Mouse (Mus musculus) cerebellum, adult 11-12 months (tissue): ENCODE results near the gene Asgr1.
"Not testable (repeated sequence)": the region's sequence is repeated elsewhere in the genome, so short reads cannot be mapped to it uniquely, and the experiment has no call there.

Experiments used
- DNase-seq: peaks from one replicate; pipeline ENCODE4 v3.0.0; 2022

Asgr1 gene

DNA sequence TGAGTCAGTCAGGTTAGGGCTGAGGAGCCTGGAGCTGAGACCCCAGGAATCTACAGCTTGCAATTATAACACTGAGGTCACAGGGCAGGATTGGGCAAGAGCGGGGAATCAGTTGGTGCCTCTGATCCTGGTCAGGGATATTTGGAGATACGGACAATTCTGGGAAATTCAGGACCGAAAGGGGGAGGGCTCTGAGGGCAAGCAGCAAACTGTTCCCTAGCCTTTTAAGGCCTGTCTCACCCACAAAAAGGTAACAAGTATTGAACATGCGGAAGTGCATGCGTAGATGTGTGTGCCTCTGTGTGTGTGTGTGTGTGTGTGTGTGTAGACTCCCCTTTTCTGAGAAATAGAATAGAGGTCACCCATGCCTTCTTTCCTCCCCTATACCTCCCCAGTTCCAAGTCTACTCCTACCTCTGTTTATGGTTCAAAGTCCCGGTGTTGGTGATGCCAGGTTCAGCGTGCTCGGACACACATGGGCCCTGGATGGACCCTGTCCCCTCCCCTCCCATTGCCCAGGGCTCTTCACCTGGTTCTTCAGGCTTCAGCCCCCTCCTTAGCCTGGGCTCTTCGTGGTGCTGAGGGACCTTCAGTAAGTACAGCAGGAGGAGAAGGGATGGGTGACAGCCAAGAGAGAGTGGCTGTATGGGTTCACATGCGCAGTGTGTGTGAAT lies at the start of gene Asgr1:
Gene Asgr1, plus strand, starts transcription at position 188 of the 673 bp plus-strand sequence.
- no peak for DNase-seq

DNA sequence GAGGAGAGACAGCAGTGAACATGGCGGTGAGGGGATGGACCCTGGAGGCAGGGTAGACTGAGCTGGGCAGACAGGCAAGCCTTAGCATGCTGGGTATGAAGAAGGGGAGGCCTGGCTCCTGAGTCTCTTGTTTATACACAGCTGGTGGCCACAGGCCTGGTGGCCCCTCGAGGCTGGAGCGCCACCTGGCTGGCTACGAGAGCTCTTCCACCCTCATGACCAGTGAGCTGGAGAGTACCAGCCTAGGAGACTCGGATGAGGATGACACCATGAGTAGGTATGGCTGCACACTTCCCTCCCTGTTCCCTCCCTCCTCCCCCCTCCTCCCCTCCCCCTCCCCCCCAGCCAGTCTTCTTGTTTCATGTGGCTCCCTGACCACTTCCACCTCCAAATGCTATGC lies 48.4 kb upstream of the Asgr1 start:
- DNase-seq = no peak

DNA sequence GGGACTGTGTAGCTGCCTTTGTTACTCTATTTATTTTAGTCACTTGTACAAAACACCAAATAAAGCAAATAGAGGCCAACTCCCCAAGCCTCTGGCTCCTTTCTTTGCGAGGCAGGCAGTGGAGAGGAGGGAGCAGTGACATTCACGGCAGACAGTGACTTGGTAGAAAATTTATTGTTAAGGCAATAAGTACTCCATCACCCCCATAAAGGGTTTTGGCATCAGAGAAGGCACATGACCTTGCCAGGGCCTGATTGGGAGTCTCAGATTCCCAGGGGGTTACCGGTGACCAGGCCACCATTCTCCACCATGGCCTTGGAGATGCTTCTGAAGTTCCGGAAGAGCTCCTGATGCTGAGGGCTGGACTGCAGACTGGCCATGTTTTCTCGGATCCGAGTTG lies 43.9 kb upstream of the Asgr1 start:
- no peak for DNase-seq

DNA sequence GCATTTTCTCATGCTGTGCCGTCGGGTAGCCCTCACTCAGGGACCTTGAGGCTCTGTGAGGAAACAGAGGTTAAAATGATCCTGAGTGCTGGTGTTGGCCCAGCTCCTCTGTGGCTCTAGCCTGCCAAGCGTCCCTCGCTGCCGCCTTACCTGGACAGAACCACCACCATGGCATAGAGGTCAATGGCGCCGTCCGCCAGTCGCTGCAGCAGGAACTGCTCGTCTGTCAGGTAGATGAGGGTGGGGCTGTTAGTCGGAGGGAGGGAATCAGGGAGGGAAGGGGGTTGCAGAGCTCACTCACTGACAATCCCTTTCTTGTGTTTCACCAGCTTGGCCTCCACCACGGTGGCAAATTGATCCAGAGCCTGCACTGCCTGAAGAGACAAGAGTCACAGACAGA lies 43.3 kb upstream of the Asgr1 start:
- no peak for DNase-seq

DNA sequence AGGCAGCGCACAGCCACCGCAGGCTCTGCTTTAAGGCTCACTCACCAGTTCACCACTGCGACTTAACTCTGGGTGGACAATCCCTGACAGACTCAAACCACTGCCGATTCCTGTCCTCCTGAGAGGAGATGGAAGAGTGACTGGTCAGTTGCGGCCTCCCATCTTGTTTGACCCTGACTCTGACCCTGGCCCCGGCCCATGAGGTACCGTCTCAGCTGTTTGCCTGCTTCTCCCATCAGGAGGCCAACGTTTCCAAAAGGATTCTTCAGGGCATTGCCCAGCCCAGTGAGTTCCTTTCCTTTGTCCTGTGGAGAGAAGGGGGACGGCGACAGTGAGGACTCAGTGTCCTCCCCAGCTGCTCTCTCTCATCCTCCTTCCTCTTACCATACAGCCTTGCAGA lies 42.9 kb upstream of the Asgr1 start:
- no peak for DNase-seq

DNA sequence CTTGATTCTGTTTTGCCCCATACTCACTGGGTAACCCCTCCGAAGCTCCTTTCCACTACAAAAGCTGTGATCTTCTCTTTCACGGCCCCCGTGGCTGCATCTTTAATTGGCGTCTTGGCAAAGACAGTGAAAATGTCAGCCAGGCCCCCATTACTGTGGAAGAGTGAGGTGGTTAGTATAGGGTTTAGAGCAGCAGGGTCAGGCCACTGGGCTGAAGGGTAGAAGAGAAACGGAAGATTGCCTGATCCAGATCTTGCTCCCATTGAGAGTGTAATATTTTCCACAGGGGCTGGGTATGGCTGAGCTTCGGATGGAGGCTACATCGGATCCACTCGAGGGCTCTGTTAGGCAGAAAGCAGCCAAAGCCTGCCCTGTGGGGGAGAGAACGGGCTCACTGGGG lies 41.0 kb upstream of the Asgr1 start:
- no peak for DNase-seq

DNA sequence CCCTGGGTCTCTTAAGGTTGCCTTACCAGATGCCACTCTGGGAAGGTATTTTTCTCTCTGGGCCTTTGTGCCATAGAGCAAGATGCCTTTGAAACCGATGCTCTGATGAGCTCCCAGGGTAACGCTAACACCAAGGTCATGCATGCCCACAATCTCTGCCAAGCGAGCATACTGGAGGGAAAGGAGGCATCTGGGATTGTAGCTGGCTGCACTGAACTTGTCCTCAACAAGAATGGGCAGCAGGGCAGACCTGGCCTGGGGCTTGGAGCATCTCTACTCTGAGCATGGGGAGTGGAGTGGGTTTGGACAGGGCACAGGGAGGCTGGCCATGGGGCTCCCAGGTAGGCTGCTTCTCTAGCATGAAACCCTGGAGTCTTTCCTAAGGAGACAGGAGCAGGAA lies 40.5 kb upstream of the Asgr1 start:
- no peak for DNase-seq

DNA sequence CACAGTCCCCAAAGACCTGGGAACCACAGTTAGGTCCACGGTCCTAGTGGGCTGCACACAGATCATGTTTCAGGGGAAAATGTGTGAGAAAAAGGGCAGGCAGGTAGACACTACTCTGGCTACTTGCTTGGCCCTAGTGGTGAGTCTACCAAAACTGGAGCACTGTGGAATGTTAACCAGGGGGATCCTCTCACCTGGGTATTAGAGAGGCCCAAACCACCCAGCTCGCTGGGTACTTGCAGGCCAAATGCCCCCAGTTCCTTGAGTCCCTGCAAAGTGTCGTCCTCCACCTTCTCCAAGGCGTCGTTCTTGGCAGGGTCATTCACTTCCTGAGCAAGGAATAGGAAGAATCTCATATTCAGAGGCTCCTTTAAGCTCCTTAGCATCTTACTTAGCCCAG lies 39.8 kb upstream of the Asgr1 start:
- no peak for DNase-seq

DNA sequence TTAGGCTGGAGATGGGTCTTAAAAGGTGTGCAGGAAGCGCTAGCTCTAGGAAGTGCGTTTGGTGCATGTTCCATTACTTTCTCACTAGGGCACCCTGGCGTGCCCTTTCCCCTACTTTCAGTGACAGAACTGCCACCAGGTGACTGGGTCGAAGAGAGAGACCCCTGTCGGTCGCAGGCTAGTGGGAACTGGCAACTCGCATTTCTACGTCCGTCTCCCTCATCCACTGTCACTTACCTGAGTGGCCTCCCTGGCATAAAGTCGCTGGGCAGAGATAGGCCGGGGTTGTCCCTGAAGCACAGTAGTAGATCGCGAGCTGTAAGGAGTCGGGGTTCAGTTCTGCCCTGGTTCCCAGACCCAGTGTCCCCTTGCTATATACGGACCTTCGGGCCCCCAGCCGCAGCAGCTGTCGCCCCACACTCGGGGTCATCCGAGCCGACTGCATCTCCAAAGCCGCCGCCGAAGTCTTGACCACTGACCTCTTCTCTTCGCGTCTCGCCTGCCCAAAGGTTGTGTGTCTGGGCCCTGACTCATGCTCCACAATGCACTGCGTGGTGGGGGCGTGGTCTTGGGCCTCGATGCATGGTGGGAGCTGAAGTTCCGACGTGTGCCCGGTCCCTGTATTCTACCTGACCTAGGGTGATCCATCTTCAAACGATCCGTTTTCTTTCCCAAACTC lies 38.9 kb upstream of the Asgr1 start, which contains the start of gene Acadvl:
Gene Acadvl, minus strand, starts transcription at position 532 of the 679 bp plus-strand sequence.
- DNase-seq = peak; percentile 90

DNA sequence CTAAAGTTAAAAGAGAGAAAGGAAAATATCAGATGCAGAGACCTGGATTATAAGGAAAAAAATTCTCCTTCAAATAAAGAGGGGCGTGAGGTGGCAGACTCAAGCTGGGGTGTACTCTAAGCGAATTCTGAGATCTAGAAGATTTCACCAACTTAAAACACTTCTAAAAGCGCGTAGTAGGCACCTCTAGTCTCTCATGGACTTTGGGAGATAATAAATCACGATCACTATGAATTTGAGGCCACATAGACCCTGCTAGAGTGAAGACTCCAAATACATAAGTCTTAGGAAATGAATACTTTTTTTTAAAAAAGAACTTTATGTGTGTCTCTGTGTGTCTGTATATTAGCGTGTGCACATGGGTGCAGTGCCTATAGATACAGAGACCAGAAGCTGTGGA lies 38.2 kb upstream of the Asgr1 start:
- no peak for DNase-seq

DNA sequence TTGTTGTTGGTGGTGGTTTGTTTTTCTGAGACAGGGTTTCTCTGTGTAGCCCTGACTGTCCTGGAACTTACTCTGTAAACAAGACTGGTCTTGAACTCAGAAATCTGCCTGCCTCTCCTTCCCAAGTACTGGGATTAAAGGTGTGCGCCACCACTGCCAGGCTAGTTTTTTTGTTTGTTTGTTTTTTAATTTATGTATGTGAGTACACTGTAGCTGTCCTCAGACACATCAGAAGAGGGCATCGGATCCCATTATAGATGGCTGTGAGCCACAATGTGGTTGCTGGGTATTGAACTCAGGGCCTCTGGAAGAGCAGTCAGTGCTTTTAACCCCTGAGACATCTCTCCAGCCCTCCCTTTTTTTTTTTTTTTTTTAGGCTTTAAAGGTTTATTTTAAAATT lies 37.7 kb upstream of the Asgr1 start:
- DNase-seq = not testable (repeated sequence)

DNA sequence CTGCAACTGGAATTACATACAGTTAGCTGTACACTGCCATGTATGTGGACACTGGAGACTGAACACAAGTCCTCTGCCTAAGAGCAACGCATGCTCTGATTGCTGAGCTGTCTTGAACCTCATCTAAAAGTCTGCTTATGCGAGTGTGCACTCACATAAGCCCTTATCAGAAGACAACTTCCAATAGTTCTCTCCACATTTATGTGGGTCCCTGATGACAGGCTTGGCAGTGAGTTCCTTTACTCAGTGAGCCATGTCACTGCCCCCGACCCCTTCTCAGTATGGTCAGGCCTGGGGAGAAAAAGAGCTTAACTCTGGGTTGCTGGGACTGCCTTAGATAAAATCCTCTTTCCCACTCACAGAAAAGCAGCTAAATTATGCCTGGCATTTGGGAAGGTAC lies 37.2 kb upstream of the Asgr1 start, which contains the start of gene Dlg4:
Gene Dlg4, plus strand, starts transcription at position 274 of the 400 bp plus-strand sequence.
- no peak for DNase-seq

DNA sequence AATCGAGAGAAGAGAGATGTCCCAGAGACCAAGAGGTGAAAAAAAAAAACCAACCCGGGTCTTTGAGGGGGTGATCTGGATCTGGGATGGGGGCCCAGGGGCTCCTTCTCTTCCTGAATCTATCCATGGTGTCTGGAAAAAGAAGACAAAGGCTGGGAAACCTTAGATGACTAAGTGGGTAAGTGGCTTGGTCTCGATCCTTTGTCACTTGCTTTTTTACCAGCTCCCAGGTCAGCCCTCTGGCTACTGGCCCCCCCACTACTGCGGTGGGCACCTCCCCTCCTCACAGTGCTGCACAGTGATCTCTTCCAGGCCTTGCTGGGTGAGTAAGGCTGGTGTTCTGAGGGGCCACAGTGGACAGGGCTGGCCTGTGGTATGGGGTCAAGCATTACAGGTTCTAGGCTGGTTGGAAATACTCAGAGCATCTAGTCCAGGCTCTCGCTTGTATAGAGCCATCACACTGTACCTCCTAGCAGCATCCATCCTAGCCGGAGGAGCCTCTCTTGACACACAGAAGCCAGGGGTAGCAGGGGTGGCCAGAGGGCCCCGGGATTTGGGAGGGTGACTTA lies 36.6 kb upstream of the Asgr1 start:
- DNase-seq = no peak

DNA sequence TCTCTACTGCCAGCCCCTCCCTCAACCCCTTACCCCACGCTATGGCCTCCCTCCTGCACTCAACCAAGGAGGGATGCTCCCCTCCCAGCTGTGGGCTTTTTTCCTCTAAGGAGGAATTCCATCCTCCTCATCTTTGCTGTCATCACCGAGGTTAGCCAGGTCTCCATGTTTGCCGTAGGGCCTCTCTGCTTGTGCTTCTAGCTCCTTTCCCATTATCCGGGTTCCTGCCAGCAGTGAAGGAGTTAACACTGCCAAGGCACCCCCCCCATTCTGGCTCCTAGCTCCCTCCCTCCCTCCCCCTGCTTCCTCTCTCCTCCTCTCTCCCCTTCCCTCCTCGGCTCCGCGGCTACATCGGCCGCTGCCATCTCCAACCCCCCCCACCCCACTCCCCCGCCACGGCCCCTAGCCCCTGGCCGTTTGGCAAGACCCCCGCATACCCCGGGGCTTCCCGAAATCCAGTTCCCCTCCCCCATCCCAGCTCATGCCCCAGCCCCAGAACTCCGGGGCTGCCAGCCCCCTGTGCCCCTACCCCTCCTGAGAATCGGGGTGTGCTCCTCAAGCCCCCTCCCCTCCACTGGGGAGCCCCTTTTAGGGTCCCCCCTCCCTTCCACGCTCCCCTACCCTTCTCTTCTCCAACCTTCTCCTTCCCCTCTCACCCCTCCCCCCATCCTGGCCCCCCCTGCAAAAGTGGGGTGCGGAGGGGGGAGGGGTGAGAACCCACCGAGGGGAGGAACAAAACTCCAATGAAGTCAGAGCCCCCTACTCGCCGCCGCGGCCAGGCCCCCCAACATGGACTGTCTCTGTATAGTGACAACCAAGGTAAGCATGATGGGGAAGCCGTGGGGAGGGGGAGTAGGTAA lies 35.5 kb upstream of the Asgr1 start:
- peak; percentile 78 for DNase-seq

DNA sequence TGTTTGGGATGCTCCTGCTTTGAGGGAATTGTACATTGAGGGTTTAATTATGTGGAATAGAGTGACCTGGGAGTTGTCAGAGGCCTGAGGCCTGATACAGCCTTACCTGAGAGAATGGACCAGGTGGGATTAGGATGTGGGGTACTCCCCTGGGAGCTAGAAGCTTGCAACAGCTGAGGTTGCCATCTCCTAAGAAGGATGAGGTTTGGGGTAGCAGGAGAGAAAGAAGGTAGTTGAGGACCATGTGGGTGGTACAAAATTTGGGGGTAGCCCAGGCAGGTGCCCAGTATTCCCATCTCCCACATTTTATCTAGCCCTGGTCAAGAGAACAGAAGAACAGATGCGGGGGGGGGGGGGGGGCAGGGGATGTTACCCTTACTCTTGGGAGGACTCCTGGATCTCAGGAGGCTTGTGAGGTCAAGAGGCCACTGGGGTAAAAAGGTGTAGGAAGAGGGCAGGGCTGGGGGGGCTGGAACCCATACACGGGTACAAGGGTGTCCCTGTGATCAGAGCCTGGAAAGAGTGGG lies 34.3 kb upstream of the Asgr1 start:
- DNase-seq = no peak

DNA sequence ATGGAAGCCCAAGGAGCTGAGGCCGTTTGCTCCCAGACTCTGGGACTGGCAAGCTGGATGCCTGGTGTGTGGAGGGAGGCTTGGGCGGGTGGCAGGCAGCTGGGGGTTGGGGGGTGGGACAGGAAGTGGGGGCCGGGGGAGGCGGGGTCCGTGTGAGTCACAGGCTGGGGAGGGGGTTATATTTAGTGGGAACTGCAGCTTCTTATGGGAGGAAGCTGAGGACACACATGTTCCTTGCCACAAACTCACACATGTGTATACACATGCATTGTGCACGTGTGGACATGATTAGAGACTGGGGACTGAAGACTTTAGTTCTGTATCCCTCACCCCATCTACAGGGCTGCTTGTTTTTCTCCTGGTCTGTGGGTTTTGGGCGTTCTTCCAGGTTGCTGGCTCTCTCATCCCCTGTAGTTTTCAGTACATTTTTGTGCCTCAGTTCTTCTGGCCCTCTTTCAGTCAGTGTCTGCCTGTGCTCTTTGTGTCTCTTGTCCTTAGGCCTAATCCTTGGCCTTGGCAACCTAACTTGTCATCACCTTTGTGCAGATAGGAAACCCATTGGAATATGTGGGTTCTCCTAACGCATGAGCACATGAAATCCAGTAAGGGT lies 33.8 kb upstream of the Asgr1 start:
- DNase-seq = peak; percentile 75

DNA sequence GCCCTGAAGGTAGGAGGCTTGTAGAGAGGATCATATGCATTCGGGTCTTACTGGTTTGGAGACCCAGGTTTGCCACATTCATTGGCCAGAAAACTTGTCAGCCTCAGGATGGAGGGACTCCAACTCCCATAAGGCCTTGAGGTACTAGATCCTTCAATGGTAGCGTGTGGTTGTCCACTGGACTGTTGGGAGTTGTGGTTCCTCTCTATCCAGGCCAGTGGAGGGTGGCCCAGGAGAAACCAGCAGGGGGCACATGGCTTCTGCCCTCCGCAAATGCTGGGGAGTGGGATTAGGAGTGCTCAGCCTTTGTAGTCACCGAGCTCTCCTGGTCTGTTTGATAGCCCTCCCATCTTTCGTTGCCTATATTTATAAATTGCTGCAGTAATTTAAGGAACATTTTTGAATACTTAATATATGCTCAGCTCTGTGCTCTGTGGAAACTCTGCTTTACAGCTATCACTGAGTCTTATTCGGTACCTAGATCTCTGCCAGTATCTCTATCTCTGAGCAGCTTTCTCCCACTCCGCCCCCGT lies 33.1 kb upstream of the Asgr1 start:
- DNase-seq = peak; percentile 88

DNA sequence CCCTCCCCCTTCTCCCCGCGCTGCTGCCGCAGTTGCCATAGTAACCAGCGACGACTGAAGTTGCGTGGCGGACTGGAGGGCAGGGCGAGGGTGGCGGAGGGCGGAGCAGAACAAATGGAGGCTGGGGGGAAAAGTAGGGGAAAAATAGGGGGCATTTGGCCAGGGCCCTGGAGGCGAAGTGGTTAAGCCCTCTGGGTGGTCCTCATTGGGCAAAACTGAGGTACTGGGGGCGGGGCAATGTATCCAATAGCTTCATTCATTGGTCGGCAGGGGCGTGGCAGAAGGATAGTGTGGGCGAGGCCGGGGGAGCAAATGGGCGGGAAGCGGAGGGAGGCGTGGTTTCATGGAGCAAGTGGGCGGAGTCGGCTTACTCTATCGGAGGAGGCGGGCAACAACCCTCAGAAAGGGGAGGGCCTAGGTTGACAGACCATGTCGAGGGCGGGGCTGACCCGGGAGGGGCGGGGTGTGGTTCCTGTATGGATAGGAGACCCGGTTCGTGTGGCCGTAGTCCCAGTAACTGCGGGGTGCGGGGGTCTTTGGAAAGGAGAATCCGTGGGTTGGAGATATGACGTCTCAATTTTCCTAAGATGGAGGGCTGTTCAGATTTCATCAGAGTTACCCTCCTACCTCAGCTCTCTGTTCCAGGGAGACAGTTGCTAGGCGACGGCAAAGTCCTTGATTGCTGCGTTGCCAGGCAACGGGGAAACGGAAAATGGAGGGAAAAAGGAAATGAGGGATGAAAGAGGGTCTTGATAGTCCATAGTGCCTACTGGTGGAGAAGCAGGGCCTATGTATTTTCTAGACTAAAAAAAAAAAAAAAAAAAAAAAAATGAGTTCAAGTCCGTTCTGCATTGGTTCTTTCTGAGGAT lies 32.4 kb upstream of the Asgr1 start:
- peak; percentile 97 for DNase-seq

DNA sequence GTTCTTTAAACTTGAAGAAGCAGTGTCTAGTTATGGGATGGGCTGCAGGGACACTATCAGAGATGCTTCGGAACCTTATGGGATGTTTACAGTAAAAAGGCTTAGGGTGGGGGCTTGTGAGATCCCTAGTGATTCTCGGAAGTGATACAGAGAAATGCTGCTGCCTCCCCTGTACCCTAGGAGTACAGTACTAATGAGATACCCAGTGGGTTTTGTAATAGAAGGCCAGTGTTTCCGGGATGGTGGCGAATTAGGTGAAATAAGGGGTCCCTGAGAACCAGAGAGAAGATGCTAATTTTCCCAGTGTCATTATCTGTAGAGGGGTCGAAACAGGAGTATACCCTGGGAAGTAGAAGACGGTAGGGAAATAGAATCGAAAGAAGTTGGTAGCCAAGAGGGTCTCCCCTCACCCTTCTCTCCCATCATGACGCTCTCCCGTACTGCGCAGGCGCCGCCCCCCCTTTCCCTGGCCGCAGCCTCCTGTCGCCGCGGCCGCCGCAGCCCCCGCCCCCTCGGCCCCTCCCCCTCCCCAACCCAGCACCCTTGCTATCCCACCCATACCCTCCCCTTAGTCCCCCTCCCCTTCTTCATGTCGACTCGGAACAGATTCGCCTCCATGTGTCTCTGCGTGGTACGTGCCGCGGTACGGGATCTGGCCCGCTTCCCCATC lies 30.3 kb upstream of the Asgr1 start:
- peak; percentile 46 for DNase-seq

DNA sequence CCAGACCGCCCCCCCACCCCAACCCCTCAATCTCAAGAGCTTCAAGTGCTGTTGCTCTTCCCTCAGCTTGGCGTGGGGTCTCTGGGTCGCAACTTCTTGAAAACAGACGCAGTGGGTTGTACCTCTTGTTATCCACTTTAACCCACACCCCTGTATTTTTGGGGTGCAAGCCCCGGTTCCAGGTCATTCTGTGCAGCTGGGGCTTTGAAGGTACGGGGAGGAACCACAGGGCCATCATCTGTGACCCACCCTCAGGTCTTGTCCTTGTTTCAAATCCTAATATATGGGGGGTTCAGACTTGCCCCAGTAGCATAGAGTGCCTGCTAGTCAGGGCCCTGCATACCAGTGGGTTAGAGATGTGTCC lies 29.8 kb upstream of the Asgr1 start:
- peak; percentile 52 for DNase-seq

DNA sequence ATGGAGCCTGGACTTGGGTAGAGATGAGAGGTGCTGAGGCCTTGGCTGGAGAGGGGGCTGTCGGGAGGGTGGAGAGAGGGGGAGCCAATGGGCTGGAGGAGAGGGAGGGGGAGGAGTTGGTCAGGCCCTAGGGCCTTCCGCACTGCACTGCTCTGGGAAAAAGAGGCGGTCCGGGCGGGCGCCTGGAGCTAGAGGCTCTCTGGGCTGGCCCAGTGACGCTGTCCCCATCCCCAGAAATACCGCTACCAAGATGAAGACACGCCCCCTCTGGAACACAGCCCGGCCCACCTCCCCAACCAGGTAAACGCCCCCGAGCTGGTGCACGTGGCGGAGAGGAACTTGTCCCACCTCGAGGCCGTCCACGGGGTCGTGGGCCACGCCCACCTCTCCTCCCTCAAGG lies 27.2 kb upstream of the Asgr1 start:
- peak; percentile 80 for DNase-seq
